Mouse (Mus musculus): ENCODE measurements at regions not wholly inside any gene's neighbourhood (a gene's known extent, or its start where the extent isn't known, plus 50 kb on each side); places are given as distances from the start of the nearest gene placed in this dataset.

DNA sequence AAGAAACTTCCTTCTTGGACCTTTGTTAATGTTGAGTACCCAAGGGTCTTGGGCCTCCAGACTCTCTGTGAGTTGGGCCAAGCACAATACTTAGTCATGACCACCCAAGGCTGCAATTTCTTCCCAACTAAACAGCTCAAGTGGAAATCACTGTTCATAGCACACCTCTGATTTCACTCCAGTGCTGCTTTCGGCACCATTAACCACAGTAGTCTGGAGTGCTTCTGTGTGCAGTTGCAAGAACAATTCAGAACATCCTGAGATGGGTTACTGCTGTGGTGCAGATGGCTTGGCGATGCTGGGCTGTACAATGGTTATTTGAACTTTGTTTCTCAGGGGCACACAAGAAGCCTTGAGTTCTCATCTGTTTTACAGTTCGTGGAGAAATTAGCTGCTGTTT lies 556.5 kb upstream of the Mpdz start:
- TF ChIP-seq GATA1 (IDR thresholded peaks at IDR 0.05; ENCODE audit: borderline replicate concordance, low read length) = no peak
- TF ChIP-seq FLI1 (IDR thresholded peaks at IDR 0.05; ENCODE audit: low read length) = no peak
